Mouse (Mus musculus) MEL (cell line): Measurements from ENCODE around the gene Rnf111.

Experiments used
- CTCF ChIP-seq, 3 experiments: IDR thresholded peaks in 2 of 3; conservative IDR thresholded peaks in 1 of 3; 2 replicates each; pipeline ENCODE4 v1.5.1; 2011 to 2012; ENCODE audit warnings: low read length in 3 of 3, low read depth in 2 of 3, mild to moderate bottlenecking in 2 of 3, improper control_type of control experiment in 1 of 3, inconsistent platforms in 1 of 3, mixed read lengths in 1 of 3, moderate library complexity in 1 of 3; ENCODE audit not compliant: control insufficient read depth in 1 of 3, insufficient read depth in 1 of 3, poor library complexity in 1 of 3, severe bottlenecking in 1 of 3
- EP300 ChIP-seq, 2 experiments: IDR thresholded peaks; 2 replicates each; pipeline ENCODE4 v1.6.1; 2011; ENCODE audit warnings: improper control_type of control experiment in 2 of 2, low read length in 2 of 2, low read depth in 1 of 2, mild to moderate bottlenecking in 1 of 2
- GABPA ChIP-seq: IDR thresholded peaks from 2 replicates; pipeline ENCODE4 v1.6.1; 2012; ENCODE audit warnings: low read depth, mild to moderate bottlenecking, inconsistent platforms, low read length, improper control_type of control experiment, moderate library complexity
- GATA1 ChIP-seq: IDR thresholded peaks from 2 replicates; pipeline ENCODE4 v1.6.1; 2011; ENCODE audit warnings: low read depth, low read length, improper control_type of control experiment
- MXI1 ChIP-seq: IDR thresholded peaks from 2 replicates; pipeline ENCODE4 v1.6.1; 2011; ENCODE audit warnings: mild to moderate bottlenecking, low read depth, low read length, improper control_type of control experiment
- NELFE ChIP-seq: IDR thresholded peaks from 2 replicates; pipeline ENCODE4 v1.6.1; 2011; ENCODE audit warnings: low read depth, low read length, improper control_type of control experiment
- POLR2A ChIP-seq, 2 experiments: IDR thresholded peaks; 2 replicates each; pipeline ENCODE4 v1.6.1; 2011 to 2012; ENCODE audit warnings: low read length in 2 of 2, mild to moderate bottlenecking in 2 of 2, control low read depth in 1 of 2, improper control_type of control experiment in 1 of 2, low read depth in 1 of 2, moderate library complexity in 1 of 2; ENCODE audit not compliant: control insufficient read depth in 1 of 2, insufficient read depth in 1 of 2, poor library complexity in 1 of 2
- SIN3A ChIP-seq: IDR thresholded peaks from 2 replicates; pipeline ENCODE4 v1.6.1; 2012; ENCODE audit warnings: low read length, improper control_type of control experiment, inconsistent platforms
- SMC3 ChIP-seq: IDR thresholded peaks from 2 replicates; pipeline ENCODE4 v1.6.1; 2011; ENCODE audit warnings: low read depth, low read length, improper control_type of control experiment
- UBTF ChIP-seq: IDR thresholded peaks from 2 replicates; pipeline ENCODE4 v1.6.1; 2012; ENCODE audit warnings: low read depth, mild to moderate bottlenecking, inconsistent platforms, low read length, improper control_type of control experiment, moderate library complexity, borderline replicate concordance; ENCODE audit not compliant: insufficient read depth
- ZKSCAN1 ChIP-seq: IDR thresholded peaks from 2 replicates; pipeline ENCODE4 v1.6.1; 2012; ENCODE audit warnings: low read depth, mild to moderate bottlenecking, inconsistent platforms, low read length, improper control_type of control experiment, moderate library complexity

DNA sequence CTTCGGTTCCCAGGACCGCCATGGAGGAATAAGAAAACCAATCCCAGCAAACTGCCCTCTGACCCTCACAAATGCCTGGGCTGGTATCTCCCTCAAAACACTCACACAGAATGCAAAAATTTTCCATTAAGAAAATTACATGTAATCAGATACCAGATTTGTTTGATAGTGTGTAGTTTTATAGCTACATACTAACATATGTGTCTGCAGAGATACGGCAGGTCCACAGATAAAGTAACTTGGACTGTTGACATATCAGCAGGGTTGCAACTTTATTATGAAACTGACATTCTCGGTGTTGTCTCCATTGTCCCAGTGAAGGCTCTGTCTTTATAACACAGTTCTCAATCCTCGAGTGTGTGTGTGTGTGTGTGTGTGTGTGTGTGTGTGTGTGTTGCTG, 112.5 kb downstream of the Rnf111 start:
- TF ChIP-seq EP300 (IDR thresholded peaks at IDR 0.05; ENCODE audit: low read depth in 1 of 2, low read length in 2 of 2) (peak; percentile 65 to 82), SMC3 (no peak), POLR2A (IDR thresholded peaks at IDR 0.05; ENCODE audit: control insufficient read depth in 1 of 2, insufficient read depth in 1 of 2, low read depth in 1 of 2, low read length in 2 of 2, poor library complexity in 1 of 2) (no peak), GATA1 (peak; percentile 78), CTCF (IDR thresholded peaks at IDR 0.05 in 2 of 3, conservative IDR thresholded peaks at IDR 0.05 in 1 of 3; ENCODE audit: control insufficient read depth in 1 of 3, insufficient read depth in 1 of 3, low read depth in 2 of 3, low read length in 3 of 3, poor library complexity in 1 of 3, severe bottlenecking in 1 of 3) (no peak), MXI1 (no peak), GABPA (no peak), NELFE (no peak), SIN3A (no peak; the same call in 1 of the 2 replicates), ZKSCAN1 (no peak), UBTF (no peak)
